Mouse (Mus musculus) forebrain, embryonic 12.5 days (tissue): ENCODE measurements around the gene Arpp19. TPM values are rescaled to one million over a fixed set of nuclear protein-coding genes. Genes with fewer than 3 reads are reported as not detected.
A peak's percentile ranks its signal among the peaks of the same experiment; 100 is the strongest.

Experiments used
- ATAC-seq: fragments of 200-750 bp; cut with Nextera tagmentation; 2 replicates; pipeline ENCODE4 v1.8.0; 2017; ENCODE audit warnings: moderate TSS enrichment; ENCODE audit not compliant: low FRiP score
- H3K27ac ChIP-seq: fragments of 300-500 bp; sonication (generic); 2 replicates; pipeline ENCODE4 v1.5.1; 2016; ENCODE audit warnings: mild to moderate bottlenecking
- H3K27me3 ChIP-seq: fragments of 300-500 bp; sonication (generic); 2 replicates; pipeline ENCODE4 v1.6.1; 2016; ENCODE audit warnings: mild to moderate bottlenecking
- H3K36me3 ChIP-seq: fragments of 300-500 bp; sonication (generic); replicated peaks from 2 replicates; pipeline ENCODE4 v1.6.1; 2016; ENCODE audit warnings: mild to moderate bottlenecking
- H3K4me1 ChIP-seq: fragments of 300-500 bp; sonication (generic); 2 replicates; pipeline ENCODE4 v1.6.1; 2016
- H3K4me2 ChIP-seq: fragments of 300-500 bp; sonication (generic); 2 replicates; pipeline ENCODE4 v1.6.1; 2016; ENCODE audit warnings: mild to moderate bottlenecking, moderate library complexity
- H3K4me3 ChIP-seq: fragments of 300-500 bp; sonication (generic); replicated peaks from 2 replicates; pipeline ENCODE4 v1.5.1; 2016; ENCODE audit warnings: mild to moderate bottlenecking
- H3K9ac ChIP-seq: fragments of 300-500 bp; sonication (generic); 2 replicates; pipeline ENCODE4 v1.6.1; 2016; ENCODE audit warnings: mild to moderate bottlenecking
- H3K9me3 ChIP-seq: fragments of 300-500 bp; sonication (generic); 2 replicates; pipeline ENCODE4 v1.6.1; 2016
- WGBS: fragments of 180-500 bp; shearing (Covaris S2); methylation state at CpG from one replicate; pipeline ENCODE4 v1.1.7; 2016; 5-methylcytosine and 5-hydroxymethylcytosine counted together
- polyA plus RNA-seq: library from polyadenylated mRNA; unstranded; fragments of >200 nt; fragmentation: Nextera tagmentation; extraction: Ambion mirVana; gene quantifications from 2 replicates; pipeline ENCODE4 v1.2.1, GENCODE M21; 2016

Gene Arpp19
- polyA plus RNA-seq, 1 experiment from 2014 or later = 321 TPM

DNA sequence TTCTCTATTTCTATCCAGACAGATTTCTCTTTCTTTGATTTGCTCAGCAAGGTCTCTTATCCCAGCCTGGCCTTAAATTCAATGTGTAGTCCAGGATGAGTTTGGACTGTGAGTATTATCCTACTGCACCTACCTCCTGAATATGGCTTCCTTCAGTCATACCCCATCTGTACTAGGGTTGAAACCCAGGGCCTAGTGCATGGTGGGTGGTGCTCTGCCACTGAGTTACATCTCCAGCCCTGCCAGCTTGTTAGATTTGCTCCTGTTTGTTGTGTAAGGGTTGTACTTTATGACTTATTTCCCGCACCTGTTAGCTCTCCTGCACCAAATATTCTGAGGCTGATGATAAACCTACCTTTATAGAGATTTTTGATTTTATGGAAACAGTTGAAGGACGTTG is 5.8 kb downstream of the Arpp19 start:
- Histone ChIP-seq H3K4me2 (no peak overlapping the region), H3K36me3 (peaks cover 11% of the 10 kb centered on the region), H3K4me1 (peaks cover 17% of the 10 kb centered on the region), H3K9ac (no peak overlapping the region), H3K9me3 (no peaks in the 10 kb centered on the region), H3K27me3 (no peaks in the 10 kb centered on the region), H3K27ac (no peak overlapping the region), H3K4me3 (no peak overlapping the region)
- no peak for ATAC-seq
- WGBS = 90% methylated on average over 2 of the region's 2 CpGs

DNA sequence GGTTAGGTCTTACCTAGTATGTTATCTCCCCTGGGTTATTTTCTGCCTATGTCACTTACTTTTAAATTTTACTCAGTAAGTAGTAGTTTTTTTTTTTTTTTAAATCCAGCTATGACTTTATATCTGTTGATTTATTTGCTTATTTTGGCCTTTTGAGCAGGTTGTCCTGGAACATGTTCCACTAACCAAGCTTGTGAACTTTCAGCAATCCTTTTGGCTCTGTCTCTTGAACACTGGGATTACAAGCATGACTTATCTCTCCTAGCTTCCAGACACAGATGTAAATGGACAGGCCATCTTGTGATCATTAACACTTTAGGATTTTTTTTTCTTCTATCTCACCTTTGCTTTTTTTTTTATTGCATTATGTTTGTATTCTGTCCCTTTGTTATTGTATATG is 9.7 kb downstream of the Arpp19 start:
- ATAC-seq = no peak
- H3K27ac ChIP-seq = no peak overlapping the region

DNA sequence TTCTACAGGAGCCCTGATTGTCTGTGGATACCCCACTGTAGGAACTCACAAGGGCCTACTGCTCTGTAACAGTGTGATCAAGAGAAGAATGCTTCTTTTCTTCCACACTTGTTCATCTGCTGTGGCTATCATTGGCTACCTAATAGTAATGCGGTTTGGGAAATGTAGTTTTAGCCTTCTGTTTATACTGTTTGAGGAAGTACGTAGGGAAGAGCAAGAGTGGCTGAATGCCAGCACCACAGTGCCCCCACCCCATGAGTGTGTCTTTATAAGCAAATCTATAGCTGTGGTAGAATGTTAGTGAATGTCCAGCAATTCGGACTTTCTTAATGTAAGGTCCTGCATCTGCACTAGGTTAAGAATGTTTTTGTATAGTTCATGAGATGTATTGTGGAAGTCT is 11.7 kb downstream of the Arpp19 start:
- Histone ChIP-seq H3K27ac (no peak overlapping the region), H3K4me3 (no peak overlapping the region), H3K36me3 (peaks cover 11% of the 10 kb centered on the region), H3K4me1 (no peaks in the 10 kb centered on the region), H3K9ac (no peak overlapping the region), H3K4me2 (no peak overlapping the region), H3K9me3 (no peaks in the 10 kb centered on the region), H3K27me3 (no peaks in the 10 kb centered on the region)
- no peak for ATAC-seq
- 91% methylated on average over 3 of the region's 3 CpGs for WGBS

More for the DNA sequence above, 9.7 kb downstream of the Arpp19 start:
- H3K4me2 ChIP-seq = no peak overlapping the region
- H3K4me3 ChIP-seq = no peak overlapping the region
- peaks cover 11% of the 10 kb centered on the region for H3K36me3 ChIP-seq
- H3K4me1 ChIP-seq = no peaks in the 10 kb centered on the region
- no peak overlapping the region for H3K9ac ChIP-seq
- no peaks in the 10 kb centered on the region for H3K27me3 ChIP-seq
- H3K9me3 ChIP-seq = no peaks in the 10 kb centered on the region

DNA sequence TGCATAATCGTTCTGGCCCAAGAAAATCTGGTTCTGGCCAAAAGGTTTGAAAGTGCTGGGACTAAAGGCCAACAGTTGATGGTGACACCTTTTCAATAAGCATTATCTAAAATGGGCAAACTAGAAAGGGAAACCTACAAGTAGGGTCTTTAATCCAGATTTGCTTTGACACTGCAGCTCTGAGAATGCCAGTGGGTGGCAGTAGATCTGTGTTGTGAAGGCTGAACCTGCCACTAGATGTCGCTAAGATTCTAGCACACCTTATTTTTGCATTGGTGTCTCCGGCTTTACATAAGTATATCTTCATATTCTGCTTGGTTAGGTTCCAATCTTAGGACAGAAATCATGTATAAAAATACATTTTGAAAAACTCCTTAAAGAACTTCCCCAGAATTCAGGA is 12.6 kb downstream of the Arpp19 start:
- H3K27me3 ChIP-seq = no peaks in the 10 kb centered on the region
- no peak for ATAC-seq
- no peaks in the 10 kb centered on the region for H3K4me1 ChIP-seq
- WGBS = 35% methylated on average over 3 of the region's 3 CpGs
- H3K9me3 ChIP-seq = no peaks in the 10 kb centered on the region
- no peak overlapping the region for H3K4me3 ChIP-seq
- peaks cover 11% of the 10 kb centered on the region for H3K36me3 ChIP-seq
- H3K4me2 ChIP-seq = no peak overlapping the region
- no peak overlapping the region for H3K27ac ChIP-seq
- H3K9ac ChIP-seq = no peak overlapping the region

DNA sequence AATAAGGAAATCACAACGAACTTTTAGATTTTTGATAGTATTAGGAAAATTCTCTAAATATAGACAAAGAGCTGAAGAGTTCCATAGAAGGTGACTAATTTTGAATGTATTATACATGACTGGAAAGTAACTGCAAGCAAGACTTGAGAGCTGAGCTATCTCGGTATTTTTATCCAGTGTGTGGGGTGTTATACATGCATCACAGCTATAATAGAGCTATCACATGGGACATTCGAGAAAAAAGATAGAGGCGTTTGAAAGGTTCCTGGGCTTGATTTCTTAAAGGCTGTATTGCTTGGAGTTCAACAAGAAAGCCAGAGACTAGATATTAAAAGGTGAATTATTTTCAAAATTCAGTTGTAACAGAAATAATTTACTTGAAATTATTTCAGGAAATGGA is 14.4 kb downstream of the Arpp19 start:
- no peak overlapping the region for H3K4me3 ChIP-seq
- no peak for ATAC-seq
- peaks cover 6% of the 10 kb centered on the region for H3K36me3 ChIP-seq
- no peaks in the 10 kb centered on the region for H3K27me3 ChIP-seq
- no peak overlapping the region for H3K9ac ChIP-seq
- 88% methylated on average over 4 of the region's 4 CpGs for WGBS
- H3K9me3 ChIP-seq = no peaks in the 10 kb centered on the region
- no peak overlapping the region for H3K27ac ChIP-seq
- no peaks in the 10 kb centered on the region for H3K4me1 ChIP-seq
- no peak overlapping the region for H3K4me2 ChIP-seq

DNA sequence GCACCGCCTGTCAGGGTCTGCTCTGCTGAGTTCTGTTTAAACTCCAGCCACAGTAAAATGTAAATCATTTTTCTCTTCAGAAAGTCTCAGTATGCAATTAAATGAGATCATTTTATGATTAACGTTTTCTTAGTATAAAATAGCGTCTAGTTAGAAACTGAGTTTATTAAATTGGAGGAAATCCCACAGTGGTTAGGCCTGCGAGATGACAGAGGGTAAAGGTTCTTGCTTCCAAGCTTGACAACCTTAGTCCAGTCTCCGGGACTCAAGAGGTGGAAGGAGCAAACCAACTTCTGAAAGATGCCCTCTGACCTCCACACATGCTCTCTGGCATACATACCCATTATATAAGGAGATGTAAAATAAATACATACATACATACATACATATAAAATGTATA is 17.6 kb downstream of the Arpp19 start:
- H3K9ac ChIP-seq = no peak overlapping the region
- ATAC-seq = no peak
- H3K27ac ChIP-seq = no peak overlapping the region
- H3K4me2 ChIP-seq = no peak overlapping the region
- no peak overlapping the region for H3K4me3 ChIP-seq
- WGBS = 93% methylated on average over 5 of the region's 5 CpGs
- peaks cover 27% of the 10 kb centered on the region for H3K36me3 ChIP-seq
- H3K4me1 ChIP-seq = no peaks in the 10 kb centered on the region
- H3K9me3 ChIP-seq = no peaks in the 10 kb centered on the region
- no peaks in the 10 kb centered on the region for H3K27me3 ChIP-seq

DNA sequence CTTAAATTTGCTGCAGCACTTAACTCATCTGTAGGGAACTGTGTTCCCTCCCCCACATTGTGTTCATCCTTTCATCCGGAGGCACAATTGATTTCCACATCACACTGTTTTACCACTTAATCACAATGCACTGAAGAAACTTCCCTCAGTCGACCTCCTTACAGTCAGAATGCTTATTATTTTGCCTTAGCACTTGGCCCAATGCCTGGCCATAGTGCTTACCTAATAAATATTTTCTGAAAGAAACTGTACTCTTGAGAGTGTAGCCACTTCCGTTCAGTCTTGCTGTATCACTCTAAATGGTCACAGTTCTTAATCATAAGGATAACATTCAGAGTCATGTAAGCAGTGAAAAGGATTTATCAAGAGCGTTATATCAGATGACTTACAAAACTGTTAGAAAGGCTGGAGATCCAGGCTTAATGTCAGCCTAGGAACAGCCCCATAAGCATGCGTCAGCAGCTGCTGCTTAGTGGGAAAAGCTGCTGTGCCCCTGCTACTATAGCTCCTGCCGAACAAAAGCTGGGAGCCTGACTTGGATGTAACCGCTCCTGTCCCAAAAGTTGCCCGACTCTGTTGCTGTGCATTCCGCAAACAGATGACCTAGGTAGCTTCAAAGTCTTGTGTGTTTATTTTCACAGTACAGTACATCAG is 27.4 kb downstream of the Arpp19 start:
- Histone ChIP-seq H3K9ac (no peak overlapping the region), H3K4me2 (no peak overlapping the region), H3K27me3 (no peaks in the 10 kb centered on the region), H3K4me3 (no peak overlapping the region), H3K9me3 (no peaks in the 10 kb centered on the region), H3K27ac (no peak overlapping the region), H3K36me3 (no peaks in the 10 kb centered on the region), H3K4me1 (no peaks in the 10 kb centered on the region)
- no peak for ATAC-seq
- 81% methylated on average over 9 of the region's 9 CpGs for WGBS

DNA sequence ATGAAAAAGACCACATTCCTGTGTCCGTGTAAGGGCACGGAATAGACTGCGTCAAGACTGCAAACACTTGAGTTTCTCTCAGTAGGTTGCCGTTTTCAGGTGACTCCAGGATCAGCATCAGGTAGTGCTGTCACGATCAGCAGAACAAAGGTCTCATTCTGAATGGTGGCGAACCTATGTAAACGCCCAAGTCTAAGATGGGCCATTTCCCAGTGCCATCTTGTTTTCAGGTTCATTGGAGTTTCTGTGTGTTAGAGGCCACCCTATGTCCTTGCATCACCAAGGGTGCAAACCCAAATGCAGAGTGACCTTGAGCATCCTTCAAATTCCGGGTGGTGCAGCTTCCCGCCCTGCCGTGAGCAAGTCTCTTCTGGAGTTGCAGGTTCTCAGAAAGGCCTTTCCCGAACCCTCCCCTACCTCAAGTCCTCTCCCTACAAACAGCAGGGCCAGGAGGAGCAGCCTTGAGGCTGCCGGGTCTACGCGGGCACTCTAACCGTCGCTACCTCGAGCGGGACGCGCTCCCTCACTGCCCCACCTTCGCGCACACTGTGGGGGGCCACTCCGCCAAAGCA is 33.1 kb downstream of the Arpp19 start, which contains the start of gene Myo5a:
Gene Myo5a (plus strand): TSS at position 559 of the 572 bp plus-strand sequence.
- H3K4me3 ChIP-seq = peak within 1 kb of the TSS; percentile 86
- ATAC-seq = peak; percentile 5; the same call in 1 of the 2 replicates
- H3K4me1 ChIP-seq = peaks cover 20% of the 10 kb centered on the region
- peak within 1 kb of the TSS; percentile 95 for H3K9ac ChIP-seq
- peak within 1 kb of the TSS; percentile 63 for H3K4me2 ChIP-seq
- peak within 1 kb of the TSS; percentile 98 for H3K27ac ChIP-seq
- WGBS = 18% methylated on average over 23 of the region's 23 CpGs
- H3K27me3 ChIP-seq = no peaks in the 10 kb centered on the region
- H3K9me3 ChIP-seq = no peaks in the 10 kb centered on the region
- no peaks in the 10 kb centered on the region for H3K36me3 ChIP-seq

DNA sequence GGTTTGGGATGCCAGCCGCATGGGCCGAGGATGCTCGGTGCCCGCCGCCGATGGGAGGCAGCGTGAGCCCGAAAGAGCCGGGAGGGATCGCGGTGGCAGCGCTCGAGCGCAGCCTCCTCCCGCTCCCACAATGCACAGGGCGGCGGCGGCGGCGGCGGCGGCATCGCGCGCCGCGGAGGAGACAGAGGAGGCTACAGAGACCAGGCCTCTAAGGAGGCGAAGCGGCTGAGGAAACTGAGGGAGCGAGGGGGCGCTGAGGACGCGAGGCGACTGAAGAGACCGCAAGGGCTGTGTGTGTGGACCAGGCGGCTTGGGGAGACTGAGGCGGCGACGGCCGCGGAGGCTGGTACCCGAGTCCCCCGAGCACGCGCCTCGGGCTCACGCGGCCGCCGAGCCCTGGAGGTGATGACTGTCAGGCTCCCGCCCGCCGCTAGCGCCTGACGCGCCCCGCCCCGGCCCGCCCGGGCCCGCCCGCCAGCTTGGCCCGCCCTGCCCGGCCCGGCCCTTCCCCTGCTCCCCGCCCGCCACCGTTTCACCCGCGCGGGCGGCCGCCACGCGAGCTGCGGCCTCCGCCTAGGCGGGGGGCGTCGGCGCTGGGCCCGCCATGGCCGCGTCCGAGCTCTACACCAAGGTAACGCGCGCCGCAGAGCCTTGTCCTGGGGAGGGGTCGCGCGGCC is 33.8 kb downstream of the Arpp19 start:
- ATAC-seq = peak; percentile 95
- peaks cover 20% of the 10 kb centered on the region for H3K4me1 ChIP-seq
- H3K36me3 ChIP-seq = no peaks in the 10 kb centered on the region
- peak overlapping the region; percentile 63 for H3K4me2 ChIP-seq
- WGBS = under 1% methylated on average over 79 of the region's 92 CpGs
- no peaks in the 10 kb centered on the region for H3K27me3 ChIP-seq
- peak overlapping the region; percentile 86 for H3K4me3 ChIP-seq
- H3K27ac ChIP-seq = peak overlapping the region; percentile 98
- no peaks in the 10 kb centered on the region for H3K9me3 ChIP-seq
- peak overlapping the region; percentile 95 for H3K9ac ChIP-seq

DNA sequence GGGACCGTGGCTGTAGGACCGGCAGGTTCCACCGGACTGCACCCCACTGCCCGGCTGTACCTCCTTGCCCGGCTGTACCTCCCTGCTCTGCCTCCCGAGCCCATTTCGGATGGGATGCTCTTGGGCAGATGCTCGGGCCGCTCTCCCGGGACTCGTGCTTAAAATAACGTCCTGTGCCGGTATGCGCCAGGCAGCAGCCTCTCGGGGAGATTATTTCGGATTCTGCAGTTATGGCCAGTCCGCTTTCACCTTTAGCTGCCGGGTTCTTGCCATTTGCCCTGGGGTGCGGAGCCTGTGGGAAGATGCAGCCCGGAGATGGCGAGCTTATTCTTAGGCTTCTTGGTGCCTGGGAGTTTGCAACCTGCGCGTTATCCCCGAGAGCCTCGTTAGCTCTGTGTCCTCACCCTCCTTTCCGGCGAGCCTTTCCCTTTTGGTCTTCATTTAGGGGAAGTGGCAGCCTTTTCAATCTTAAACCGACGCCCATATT is 34.3 kb downstream of the Arpp19 start:
- Histone ChIP-seq H3K4me2 (peak overlapping the region; percentile 63), H3K9ac (peak overlapping the region; percentile 95), H3K4me3 (peak overlapping the region; percentile 86), H3K27me3 (no peaks in the 10 kb centered on the region), H3K4me1 (peaks cover 20% of the 10 kb centered on the region), H3K9me3 (no peaks in the 10 kb centered on the region), H3K27ac (peak overlapping the region; percentile 98), H3K36me3 (no peaks in the 10 kb centered on the region)
- peak; percentile 23 for ATAC-seq
- WGBS = 0% methylated on average over 29 of the region's 29 CpGs

DNA sequence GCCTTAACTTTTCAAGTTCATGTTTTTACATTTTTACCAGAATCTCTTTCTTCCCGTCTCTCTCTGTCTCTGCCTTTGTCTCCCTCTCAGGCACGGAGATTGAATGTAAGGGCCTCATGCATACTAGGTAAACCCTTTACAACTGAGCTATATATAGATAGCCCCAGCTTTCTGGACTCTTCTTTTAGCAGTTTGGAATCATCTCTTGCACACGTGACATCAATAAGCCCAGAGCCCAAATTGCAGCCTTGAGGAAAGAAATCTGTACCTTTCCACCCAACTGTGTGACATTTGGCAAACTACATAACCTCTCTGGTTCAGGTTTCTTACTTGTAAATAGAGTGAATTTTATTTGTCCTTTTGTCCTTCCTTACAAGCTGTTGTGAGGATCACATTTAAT is 34.9 kb downstream of the Arpp19 start:
- peak overlapping the region; percentile 95 for H3K9ac ChIP-seq
- H3K4me3 ChIP-seq = peak overlapping the region; percentile 86
- 11% methylated on average over 3 of the region's 3 CpGs for WGBS

DNA sequence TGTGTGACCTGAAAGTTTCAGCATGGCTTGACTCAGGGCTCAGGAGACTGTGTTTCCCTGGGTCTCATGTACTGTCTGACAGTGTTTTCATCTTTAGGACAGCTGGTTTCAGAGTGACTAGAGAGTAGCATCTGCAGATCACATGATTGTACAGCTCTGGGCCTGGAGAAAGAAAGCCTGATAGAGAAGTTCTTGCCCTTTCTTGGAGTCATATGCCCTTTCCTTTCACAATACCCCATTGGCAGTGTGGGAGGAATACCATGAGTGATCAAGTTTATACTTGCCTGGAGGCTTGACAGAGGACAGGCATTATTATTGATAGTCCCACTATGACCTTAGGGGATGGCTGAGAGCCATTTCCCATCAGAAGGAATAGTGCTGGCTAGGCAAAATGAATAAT is 39.8 kb downstream of the Arpp19 start:
- H3K9ac ChIP-seq = no peak overlapping the region
- no peak overlapping the region for H3K4me3 ChIP-seq
- no peaks in the 10 kb centered on the region for H3K27me3 ChIP-seq
- no peak for ATAC-seq
- H3K27ac ChIP-seq = no peak overlapping the region
- no peaks in the 10 kb centered on the region for H3K36me3 ChIP-seq
- H3K9me3 ChIP-seq = no peaks in the 10 kb centered on the region
- H3K4me1 ChIP-seq = peaks cover 13% of the 10 kb centered on the region
- no peak overlapping the region for H3K4me2 ChIP-seq

More for the DNA sequence above, 34.9 kb downstream of the Arpp19 start:
- Histone ChIP-seq H3K4me1 (peaks cover 20% of the 10 kb centered on the region), H3K27ac (no peak overlapping the region; the same call in 1 of the 2 replicates), H3K27me3 (no peaks in the 10 kb centered on the region), H3K36me3 (no peaks in the 10 kb centered on the region), H3K9me3 (no peaks in the 10 kb centered on the region), H3K4me2 (peak overlapping the region; percentile 63)
- no peak for ATAC-seq
